Mouse (Mus musculus): ENCODE results near the gene Polr3g. TPM values are rescaled to one million over a fixed set of nuclear protein-coding genes. Genes with fewer than 3 reads are reported as not detected.
"Not testable (repeated sequence)": the region's sequence is repeated elsewhere in the genome, so short reads cannot be mapped to it uniquely, and the experiment has no call there.

The Polr3g gene
- total RNA-seq (2021) = 1 to 10 TPM; 4.0 to 5.0 TPM
- long read RNA-seq, partial matches to known transcripts = 1 of 2 reads
- long read RNA-seq, other reads (novel, unspliced or antisense) = 0 of 2 reads

- peak; percentile 93 to 97 for DNase-seq (ENCODE audit: low spot score in 2 of 2)
These were observed at the start of gene Polr3g, which contains the start of gene Mblac2 for GRCm38 (mm10) chr13:81710775-81711545. Polr3g (minus strand) TSS chr13:81711013. Mblac2 (plus strand) TSS chr13:81711341.

GRCm38 (mm10) chr13:81760379-81760778, 49.6 kb upstream of the Polr3g start:
- DNase-seq (ENCODE audit: low spot score in 2 of 2) = peak in 1 of 2 experiments; percentile 55

GRCm38 (mm10) chr13:81757058-81757660, 46.3 kb upstream of the Polr3g start:
- no peak for DNase-seq (ENCODE audit: low spot score in 2 of 2)

GRCm38 (mm10) chr13:81755324-81755723, 44.5 kb upstream of the Polr3g start:
- DNase-seq (ENCODE audit: low spot score in 2 of 2) = no peak

GRCm38 (mm10) chr13:81754878-81755277, 44.1 kb upstream of the Polr3g start:
- no peak for DNase-seq (ENCODE audit: low spot score in 2 of 2)

GRCm38 (mm10) chr13:81744092-81744396, 33.2 kb upstream of the Polr3g start:
- no peak for DNase-seq (ENCODE audit: low spot score in 2 of 2)

- DNase-seq (ENCODE audit: low spot score in 2 of 2) = no peak
These were observed 32.7 kb upstream of the Polr3g start for GRCm38 (mm10) chr13:81743391-81744091.

GRCm38 (mm10) chr13:81740898-81741297, 30.1 kb upstream of the Polr3g start:
- DNase-seq (ENCODE audit: low spot score in 2 of 2) = no peak

GRCm38 (mm10) chr13:81736606-81737005, 25.8 kb upstream of the Polr3g start:
- no peak for DNase-seq (ENCODE audit: low spot score in 2 of 2)

GRCm38 (mm10) chr13:81730362-81730761, 19.5 kb upstream of the Polr3g start:
- no peak for DNase-seq (ENCODE audit: low spot score in 2 of 2)

- no peak for DNase-seq (ENCODE audit: low spot score in 2 of 2)
These were observed 18.3 kb upstream of the Polr3g start for GRCm38 (mm10) chr13:81729102-81729501.

- DNase-seq (ENCODE audit: low spot score in 2 of 2) = not testable (repeated sequence)
These were observed 17.3 kb upstream of the Polr3g start for GRCm38 (mm10) chr13:81728141-81728540.

- DNase-seq (ENCODE audit: low spot score in 2 of 2) = no peak
These were observed 3.1 kb upstream of the Polr3g start for GRCm38 (mm10) chr13:81713896-81714295.

GRCm38 (mm10) chr13:81711546-81712371, 946 bp upstream of the Polr3g start:
- peak; percentile 27 to 47 for DNase-seq (ENCODE audit: low spot score in 2 of 2)

GRCm38 (mm10) chr13:81710266-81710665, 547 bp downstream of the Polr3g start:
- DNase-seq (ENCODE audit: low spot score in 2 of 2) = no peak

GRCm38 (mm10) chr13:81709805-81710204, 1.0 kb downstream of the Polr3g start:
- DNase-seq (ENCODE audit: low spot score in 2 of 2) = no peak

GRCm38 (mm10) chr13:81706311-81706710, 4.5 kb downstream of the Polr3g start:
- peak in 1 of 2 experiments; percentile 44 for DNase-seq (ENCODE audit: low spot score in 2 of 2)

- DNase-seq (ENCODE audit: low spot score in 2 of 2) = no peak
These were observed 7.2 kb downstream of the Polr3g start for GRCm38 (mm10) chr13:81703621-81704020.

GRCm38 (mm10) chr13:81703148-81703547, 7.7 kb downstream of the Polr3g start:
- no peak for DNase-seq (ENCODE audit: low spot score in 2 of 2)

- no peak for DNase-seq (ENCODE audit: low spot score in 2 of 2)
These were observed 16.4 kb downstream of the Polr3g start for GRCm38 (mm10) chr13:81694446-81694845.

- peak; percentile 13 to 59 for DNase-seq (ENCODE audit: low spot score in 2 of 2)
These were observed 19.2 kb downstream of the Polr3g start for GRCm38 (mm10) chr13:81691606-81692005.

Data from layer of hippocampus, adult 18-20 months (tissue).